Mouse (Mus musculus) forebrain, postnatal 0 days (tissue): ENCODE results near the gene Gtpbp6. TPM values are rescaled to one million over a fixed set of nuclear protein-coding genes. Genes with fewer than 3 reads are reported as not detected.

Experiments used
- ATAC-seq: fragments of 200-750 bp; cut with Nextera tagmentation; 2 replicates; pipeline ENCODE4 v1.8.0; 2017; ENCODE audit warnings: mild to moderate bottlenecking, moderate library complexity
- DNase-seq: peaks from one replicate; pipeline ENCODE4 v3.0.0-alpha.2; 2015
- H3K27ac ChIP-seq: fragments of 300-500 bp; sonication (generic); 2 replicates; pipeline ENCODE4 v1.5.1; 2014; ENCODE audit warnings: low read depth, mild to moderate bottlenecking, antibody characterized with exemption, low read length, moderate library complexity, mixed read lengths
- H3K27me3 ChIP-seq: fragments of 300-500 bp; sonication (generic); 2 replicates; pipeline ENCODE4 v1.6.1; 2014; ENCODE audit warnings: mild to moderate bottlenecking, low read length, mixed read lengths; ENCODE audit not compliant: insufficient read depth
- H3K36me3 ChIP-seq: fragments of 300-500 bp; sonication (generic); 2 replicates; pipeline ENCODE4 v1.6.1; 2014; ENCODE audit warnings: mild to moderate bottlenecking, moderate library complexity; ENCODE audit not compliant: insufficient read depth
- H3K4me1 ChIP-seq: fragments of 300-500 bp; sonication (generic); 2 replicates; pipeline ENCODE4 v1.6.1; 2014; ENCODE audit warnings: antibody characterized with exemption; ENCODE audit not compliant: insufficient read depth
- H3K4me2 ChIP-seq: fragments of 300-500 bp; sonication (generic); 2 replicates; pipeline ENCODE4 v1.6.1; 2014; ENCODE audit warnings: low read depth, mild to moderate bottlenecking, moderate library complexity
- H3K4me3 ChIP-seq: fragments of 300-500 bp; sonication (generic); 2 replicates; pipeline ENCODE4 v1.5.1; 2014; ENCODE audit warnings: low read depth, low read length, mixed read lengths
- H3K9ac ChIP-seq: fragments of 300-500 bp; sonication (generic); 2 replicates; pipeline ENCODE4 v1.6.1; 2014; ENCODE audit warnings: mild to moderate bottlenecking
- H3K9me3 ChIP-seq: fragments of 300-500 bp; sonication (generic); 2 replicates; pipeline ENCODE4 v1.6.1; 2016; ENCODE audit warnings: low read length
- CTCF ChIP-seq: sonication (generic); IDR thresholded peaks from 2 replicates; pipeline ENCODE4 v1.5.1; 2016; ENCODE audit warnings: antibody characterized with exemption, control low read depth, low read depth
- WGBS: fragments of 180-500 bp; shearing (Covaris S2); extraction: QIAGEN DNeasy Blood & Tissue Kit; methylation state at CpG from one replicate; pipeline ENCODE4 v1.1.7; 2014; 5-methylcytosine and 5-hydroxymethylcytosine counted together
- polyA plus RNA-seq: library from polyadenylated mRNA; unstranded; fragments of >200 nt; fragmentation: Nextera tagmentation; extraction: Ambion mirVana; gene quantifications from 2 replicates; pipeline ENCODE4 v1.2.1, GENCODE M21; 2015
- total RNA-seq: library from RNA; depleted of rRNA; stranded (reverse); fragments of >200 nt; gene quantifications from 2 replicates; pipeline ENCODE4 v1.2.3, GENCODE M21; 2014

Gene Gtpbp6
- total and polyA plus RNA-seq, 2 experiments from 2014 or later, result 62.6 to 99.2 TPM

- Histone ChIP-seq H3K36me3 (peaks cover 26% of the 10 kb centered on the region), H3K4me3 (peak within 1 kb of the TSS; percentile 39; the same call in 1 of the 2 replicates), H3K4me1 (peaks cover 6% of the 10 kb centered on the region), H3K9me3 (no peaks in the 10 kb centered on the region), H3K27me3 (no peaks in the 10 kb centered on the region), H3K9ac (peak within 1 kb of the TSS; percentile 53; the same call in 1 of the 2 replicates), H3K4me2 (peak within 1 kb of the TSS; percentile 80), H3K27ac (no peak within 1 kb of the TSS)
- TF ChIP-seq CTCF, result no peak
- WGBS, result 8% methylated on average over 25 of the region's 25 CpGs
- ATAC-seq (no peak), DNase-seq (no peak)
These were observed 8.1 kb downstream of the Gtpbp6 start, which contains the start of gene Plcxd1 for GRCm38 (mm10) chr5:110099656-110100580. Gene Plcxd1, plus strand, starts transcription at chr5:110099969.

- Histone ChIP-seq H3K4me2 (no peak overlapping the region), H3K27ac (no peak overlapping the region), H3K9me3 (no peaks in the 10 kb centered on the region), H3K36me3 (peaks cover 17% of the 10 kb centered on the region), H3K9ac (no peak overlapping the region), H3K27me3 (no peaks in the 10 kb centered on the region), H3K4me3 (no peak overlapping the region), H3K4me1 (peaks cover 10% of the 10 kb centered on the region)
- WGBS, result 21% methylated on average over 1 of the region's 1 CpGs
- TF ChIP-seq CTCF, result no peak
- DNase-seq (no peak), ATAC-seq (no peak)
These were observed 9.0 kb downstream of the Gtpbp6 start for GRCm38 (mm10) chr5:110098991-110099477.

- no peaks in the 10 kb centered on the region for H3K36me3 ChIP-seq
- peak overlapping the region; percentile 52 for H3K4me3 ChIP-seq
- no peak for DNase-seq
- 0 out of 2 replicates have a peak, but pooled peaks cover 4% of the 10 kb centered on the region for H3K4me1 ChIP-seq
- H3K4me2 ChIP-seq, result peak overlapping the region; percentile 90
- no peak for TF ChIP-seq CTCF
- no peaks in the 10 kb centered on the region for H3K27me3 ChIP-seq
- ATAC-seq, result no peak; the same call in 1 of the 2 replicates
- H3K9ac ChIP-seq, result peak overlapping the region; percentile 54
- H3K27ac ChIP-seq, result 0 out of 2 replicates have a peak overlapping the region, but pooled peaks have one; percentile 21
- no peaks in the 10 kb centered on the region for H3K9me3 ChIP-seq
- WGBS, result 2% methylated on average over 4 of the region's 4 CpGs
These were observed 13.2 kb downstream of the Gtpbp6 start for GRCm38 (mm10) chr5:110094847-110095213.

DNA sequence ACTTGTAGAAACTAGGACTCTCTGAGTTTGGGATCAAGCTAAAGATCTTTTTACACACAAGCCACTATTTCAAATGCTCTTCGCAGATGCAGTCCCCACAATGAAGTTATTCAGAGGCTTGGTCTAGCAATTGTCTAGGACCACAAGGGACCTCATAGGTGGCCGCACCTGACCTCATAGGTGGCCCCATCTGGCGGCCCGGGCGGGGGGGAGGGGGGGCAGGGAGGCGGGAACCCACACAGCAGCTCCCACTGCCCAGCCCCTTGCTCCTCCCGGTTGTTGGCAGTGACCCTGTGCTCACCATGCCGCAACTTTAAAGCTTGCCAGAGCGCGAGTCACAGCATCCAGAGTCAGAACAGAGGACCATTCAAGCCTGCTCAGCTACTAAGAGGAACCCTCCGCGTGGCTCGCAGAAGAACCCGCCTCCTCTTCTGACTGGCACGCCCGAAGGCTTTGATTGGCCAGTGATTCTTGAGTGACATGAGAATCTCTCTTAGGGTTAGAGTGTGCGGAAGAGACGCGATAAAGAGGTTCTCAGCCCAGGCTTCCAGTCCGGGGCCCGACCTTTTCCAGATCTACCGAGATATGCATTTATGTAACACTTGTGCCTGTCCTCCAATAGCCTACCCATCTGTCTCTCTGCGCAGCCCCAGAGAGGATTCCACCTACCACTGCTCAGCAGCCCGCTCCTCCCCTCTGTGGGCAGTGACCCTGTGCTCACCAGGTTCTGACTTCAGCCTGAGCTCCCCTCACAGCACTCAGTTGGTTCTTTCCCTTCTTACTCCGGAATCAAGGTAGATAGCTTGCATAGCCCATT lies 13.8 kb downstream of the Gtpbp6 start, which contains the start of gene Gm35315:
Gene Gm35315 (minus strand): TSS at position 391 of the 817 bp plus-strand sequence.
- DNase-seq (peak; percentile 90), ATAC-seq (peak; percentile 97)
- H3K27ac ChIP-seq, result peak within 1 kb of the TSS; percentile 22; the same call in 1 of the 2 replicates
- no peaks in the 10 kb centered on the region for H3K9me3 ChIP-seq
- H3K27me3 ChIP-seq, result no peaks in the 10 kb centered on the region
- under 1% methylated on average over 25 of the region's 25 CpGs for WGBS
- peak within 1 kb of the TSS; percentile 54 for H3K9ac ChIP-seq
- 0 out of 2 replicates have a peak, but pooled peaks cover 4% of the 10 kb centered on the region for H3K4me1 ChIP-seq
- TF ChIP-seq CTCF, result no peak
- H3K36me3 ChIP-seq, result no peaks in the 10 kb centered on the region
- peak within 1 kb of the TSS; percentile 90 for H3K4me2 ChIP-seq
- peak within 1 kb of the TSS; percentile 52 for H3K4me3 ChIP-seq

GRCm38 (mm10) chr5:110091546-110091945 lies 16.5 kb downstream of the Gtpbp6 start:
- Histone ChIP-seq H3K27ac (no peak overlapping the region), H3K27me3 (no peaks in the 10 kb centered on the region), H3K9me3 (no peaks in the 10 kb centered on the region), H3K4me1 (0 out of 2 replicates have a peak, but pooled peaks cover 4% of the 10 kb centered on the region), H3K4me3 (no peak overlapping the region), H3K4me2 (no peak overlapping the region), H3K36me3 (no peaks in the 10 kb centered on the region), H3K9ac (no peak overlapping the region)
- no peak for TF ChIP-seq CTCF
- DNase-seq, result no peak
- 62% methylated on average over 2 of the region's 2 CpGs for WGBS
- no peak for ATAC-seq

- no peak for ATAC-seq
- DNase-seq, result no peak
- no peak overlapping the region for H3K4me3 ChIP-seq
- H3K27me3 ChIP-seq, result no peaks in the 10 kb centered on the region
- H3K4me2 ChIP-seq, result no peak overlapping the region
- 45% methylated on average over 14 of the region's 14 CpGs for WGBS
- no peaks in the 10 kb centered on the region for H3K4me1 ChIP-seq
- no peak overlapping the region for H3K27ac ChIP-seq
- no peak overlapping the region for H3K9ac ChIP-seq
- no peaks in the 10 kb centered on the region for H3K9me3 ChIP-seq
- TF ChIP-seq CTCF, result no peak
- no peaks in the 10 kb centered on the region for H3K36me3 ChIP-seq
These were observed 21.7 kb downstream of the Gtpbp6 start for GRCm38 (mm10) chr5:110086161-110086866.
